ENCODE assay signal across 8 mouse cellular contexts in genomic region chr7:139833532-139833931, GRCm38 (mm10). TPM values are rescaled to one million over a fixed set of nuclear protein-coding genes. Genes with fewer than 3 reads are reported as not detected.
DNase-seq lines count a peak whose midpoint lies in the region; ATAC-seq and TF ChIP-seq lines count a peak whose summit lies in the region.

No protein-coding gene starts in this region.

- intact Hi-C loops in gastrocnemius, adult 2 months (cut with DNase I), result no loop called here

- peak overlapping the region; percentile 57 for H3K4me3 ChIP-seq in gastrocnemius, adult 2 months
- 0 out of 2 replicates have a peak overlapping the region, but pooled peaks have one; percentile 45 for H3K4me3 ChIP-seq in E14TG2a.4 (replicated peaks; ENCODE audit: low read length)
- peak overlapping the region; percentile 46 for H3K4me3 ChIP-seq in forebrain, embryonic 10.5 days
- H3K4me3 ChIP-seq in limb, embryonic 13.5 days, result peak overlapping the region; percentile 30

- H3K36me3 ChIP-seq in E14TG2a.4 (ENCODE audit: insufficient read depth, low read length), result no peaks in the 10 kb centered on the region
- H3K36me3 ChIP-seq in forebrain, embryonic 10.5 days (replicated peaks), result no peaks in the 10 kb centered on the region
- H3K36me3 ChIP-seq in limb, embryonic 13.5 days, result no peaks in the 10 kb centered on the region

- TF ChIP-seq CTCF in gastrocnemius, adult 2 months (IDR thresholded peaks at IDR 0.05), result no peak
- TF ChIP-seq CTCF in E14TG2a.4 (conservative IDR thresholded peaks at IDR 0.05; ENCODE audit: low read length), result no peak

- peak overlapping the region; percentile 35; the same call in 1 of the 2 replicates for H3K9ac ChIP-seq in limb, embryonic 13.5 days

- H3K27me3 ChIP-seq in E14TG2a.4 (ENCODE audit: insufficient read depth, low read length), result peaks cover 75% of the 10 kb centered on the region
- peaks cover 56% of the 10 kb centered on the region for H3K27me3 ChIP-seq in forebrain, embryonic 10.5 days (ENCODE audit: poor library complexity, severe bottlenecking)
- peaks cover 48% of the 10 kb centered on the region for H3K27me3 ChIP-seq in limb, embryonic 13.5 days

- ATAC-seq in limb, embryonic 13.5 days (ENCODE audit: low FRiP score, low read depth), result no peak
- no peak for ATAC-seq in CD4-positive, CD25-positive, alpha-beta regulatory T cell, adult 4 months

- peak overlapping the region; percentile 24 for H3K27ac ChIP-seq in gastrocnemius, adult 2 months
- H3K27ac ChIP-seq in forebrain, embryonic 10.5 days, result peak overlapping the region; percentile 67; the same call in 1 of the 2 replicates
- no peak overlapping the region for H3K27ac ChIP-seq in limb, embryonic 13.5 days

- peaks cover 14% of the 10 kb centered on the region for H3K4me1 ChIP-seq in E14TG2a.4 (replicated peaks; ENCODE audit: low read depth, low read length)
- H3K4me1 ChIP-seq in forebrain, embryonic 10.5 days, result peaks cover 34% of the 10 kb centered on the region
- H3K4me1 ChIP-seq in limb, embryonic 13.5 days, result peaks cover 13% of the 10 kb centered on the region

- no peaks in the 10 kb centered on the region; the same call in 1 of the 2 replicates for H3K9me3 ChIP-seq in E14TG2a.4 (ENCODE audit: low read length)
- H3K9me3 ChIP-seq in forebrain, embryonic 10.5 days, result no peaks in the 10 kb centered on the region
- no peaks in the 10 kb centered on the region for H3K9me3 ChIP-seq in limb, embryonic 13.5 days

- DNase-seq in gastrocnemius, adult 2 months, result no peak
- no peak for DNase-seq in gastrocnemius, postnatal 4 days (ENCODE audit: low spot score in 2 of 2)
- no peak for DNase-seq in forebrain, embryonic 10.5 days (ENCODE audit: extremely low spot score, low spot score)
- no peak for DNase-seq in lung, postnatal 10 days
- no peak for DNase-seq in embryo, embryonic 11 days

- peak overlapping the region; percentile 60 for H3K4me2 ChIP-seq in limb, embryonic 13.5 days (replicated peaks)

- 32% methylated on average over 5 of the region's 5 CpGs for WGBS in forebrain, embryonic 10.5 days
- WGBS in limb, embryonic 13.5 days, result 44% methylated on average over 5 of the region's 5 CpGs

RNA-seq across cellular contexts. Expression of gene Adgra1, which starts 0.4 kb away (rescaled TPM):
- under 1 TPM in 1 of 2 experiments, not detected in 1; 0.08 TPM for total RNA-seq in gastrocnemius, adult 2 months (2021)
- total RNA-seq in gastrocnemius, postnatal 4 days (2021), result under 1 TPM; 0.05 TPM
- polyA plus RNA-seq in forebrain, embryonic 10.5 days (2016; fragmentation: Nextera tagmentation; extraction: Ambion mirVana), result 1.1 and 1.8 TPM in 2 replicates
- polyA plus RNA-seq in limb, embryonic 13.5 days (2015; fragmentation: Nextera tagmentation; extraction: Ambion mirVana), result 0.05 and 0.13 TPM in 2 replicates
- polyA plus RNA-seq in CD4-positive, CD25-positive, alpha-beta regulatory T cell, adult 4 months (2017; shearing (Covaris generic)), result not detected
